Mouse (Mus musculus) 3134 (cell line): ENCODE data around the gene Ulk4.
"Not testable (repeated sequence)": the region's sequence is repeated elsewhere in the genome, so short reads cannot be mapped to it uniquely, and the experiment has no call there.

Experiments
- DNase-seq: peaks from one replicate; pipeline ENCODE4 v3.0.0-alpha.2; 2011; ENCODE audit warnings: low spot score; ENCODE audit not compliant: insufficient read length; ENCODE audit errors: extremely low read depth

The Ulk4 gene

DNA sequence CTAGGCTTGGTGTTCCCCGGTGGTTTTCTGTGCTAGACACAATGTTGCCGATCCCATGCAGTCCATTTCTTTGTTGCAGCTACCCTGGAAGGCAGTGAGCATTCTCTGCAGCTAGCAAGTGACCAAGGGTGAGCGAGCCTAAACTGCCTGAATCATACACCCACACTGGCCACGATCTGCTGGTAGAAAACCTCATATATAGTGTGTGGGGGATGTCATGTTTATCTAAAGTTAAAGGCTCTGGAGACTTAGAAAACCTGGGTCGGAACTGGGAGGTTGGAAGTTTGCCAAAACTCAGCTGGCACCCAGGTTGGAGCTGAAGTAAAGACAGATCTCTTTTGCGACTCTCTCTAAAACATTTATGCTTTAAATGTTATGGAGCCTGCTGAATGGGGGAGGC, 358.4 kb downstream of the Ulk4 start:
- DNase-seq, result no peak

DNA sequence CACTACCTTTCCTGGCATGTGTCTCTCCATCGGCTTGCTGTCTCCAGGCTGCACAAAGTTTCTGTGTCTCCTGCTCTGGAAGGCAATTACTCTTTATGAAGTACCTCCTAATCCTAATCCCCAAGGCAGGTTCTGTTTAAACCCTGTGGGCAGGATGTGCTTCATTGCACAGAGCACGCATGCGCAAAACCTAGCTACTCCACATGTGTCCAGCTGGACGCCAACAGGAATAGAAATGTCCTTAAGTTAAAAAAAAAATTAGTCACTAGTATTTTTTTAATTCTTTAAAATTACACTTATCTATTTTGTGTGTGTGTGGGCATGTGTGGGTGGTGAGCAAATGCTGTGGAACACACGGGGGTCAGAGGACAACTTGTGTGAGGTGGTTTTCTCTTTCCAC, 358.8 kb downstream of the Ulk4 start:
- no peak for DNase-seq

- DNase-seq, result not testable (repeated sequence)
Measured at GRCm38 (mm10) chr9:120917619-120918018, 359.4 kb downstream of the Ulk4 start.

DNA sequence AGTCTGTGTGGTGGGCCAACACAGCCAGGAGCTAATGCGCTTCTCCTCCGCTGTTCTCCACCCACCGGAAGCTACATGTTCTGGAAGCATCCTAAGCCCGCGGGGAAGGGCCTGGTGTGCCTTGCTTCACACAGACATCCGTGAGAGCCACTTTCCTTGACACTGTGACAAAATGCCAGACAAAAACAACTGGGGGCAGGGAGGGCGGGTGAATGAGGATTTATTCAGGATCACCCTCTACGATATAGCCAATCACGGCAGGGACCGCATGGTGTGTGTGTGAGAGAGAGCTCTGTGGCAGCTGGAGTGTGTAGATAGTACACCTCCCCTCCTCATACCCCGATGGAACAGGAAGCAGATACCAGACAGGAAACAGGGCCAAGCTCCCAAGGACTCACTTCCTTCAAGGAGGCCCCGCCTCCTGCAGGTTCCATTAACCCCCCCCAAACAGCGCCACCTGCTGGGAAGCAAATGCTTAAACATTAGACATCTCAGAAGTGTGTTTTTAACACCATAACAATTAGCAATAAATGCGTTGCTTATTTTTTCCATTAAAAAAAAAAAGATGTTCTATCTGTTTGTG, 362.0 kb downstream of the Ulk4 start:
- DNase-seq, result no peak

DNA sequence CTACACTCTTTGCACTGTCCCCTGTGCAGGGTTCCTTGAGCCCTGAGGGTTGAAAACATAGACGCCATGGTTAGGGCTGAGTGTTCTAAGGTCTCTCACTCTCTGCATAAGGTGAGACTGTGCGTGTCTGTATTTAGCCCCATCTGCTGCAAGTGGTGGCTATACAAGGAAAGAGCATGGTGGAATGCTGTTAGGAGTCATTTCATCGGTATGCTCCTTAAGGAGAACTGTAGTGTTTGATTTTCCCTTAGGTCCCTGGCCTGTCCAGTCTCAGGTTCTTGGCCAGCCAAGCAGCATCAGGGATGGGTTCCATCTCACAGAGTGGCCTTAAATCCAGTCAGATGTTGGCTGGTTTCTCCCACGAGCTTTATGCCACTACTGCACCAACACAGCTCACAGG, 362.6 kb downstream of the Ulk4 start:
- no peak for DNase-seq

GRCm38 (mm10) chr9:120913152-120913551, 363.8 kb downstream of the Ulk4 start:
- DNase-seq, result no peak

GRCm38 (mm10) chr9:120908461-120908860, 368.5 kb downstream of the Ulk4 start:
- DNase-seq, result no peak
